Mouse (Mus musculus): Measurements from ENCODE around the gene Nodal. TPM values are rescaled to one million over a fixed set of nuclear protein-coding genes. Genes with fewer than 3 reads are reported as not detected.

Nodal gene
- 0.38 and 0.42 TPM in 2 replicates for polyA plus RNA-seq (2015; fragmentation: Nextera tagmentation; extraction: Ambion mirVana)

DNA sequence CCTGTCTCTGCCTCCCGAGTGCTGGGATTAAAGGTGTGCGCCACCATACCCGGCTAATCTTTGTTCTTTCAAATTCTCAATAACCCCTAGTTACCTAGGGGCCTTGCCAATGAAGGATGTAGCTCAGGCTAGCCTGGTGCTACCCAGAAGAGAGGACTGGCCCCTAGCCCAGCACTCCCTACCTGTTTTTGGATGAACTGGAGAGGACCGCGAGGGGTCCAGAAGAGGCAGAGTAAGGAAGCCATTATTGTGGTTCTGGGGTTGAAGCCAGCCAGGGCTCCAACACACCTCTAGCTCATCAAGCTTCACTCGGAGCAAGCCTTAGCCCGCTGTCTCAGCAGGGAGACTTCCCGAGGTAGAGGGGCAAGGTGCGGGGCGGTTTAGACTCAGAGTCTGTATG, at the start of gene Nodal:
Gene Nodal, plus strand, starts transcription at position 301 of the 400 bp plus-strand sequence.
- 24% methylated on average over 10 of the region's 10 CpGs for WGBS
- no peak for ATAC-seq (replicated peaks; ENCODE audit: low FRiP score)

GRCm38 (mm10) chr10:61369755-61370154, 48.0 kb upstream of the Nodal start:
- H3K4me2 ChIP-seq, result no peak overlapping the region
- H3K4me1 ChIP-seq, result peaks cover 76% of the 10 kb centered on the region
- peak overlapping the region; percentile 86 for H3K27ac ChIP-seq
- H3K27me3 ChIP-seq, result no peaks in the 10 kb centered on the region
- peaks cover 3% of the 10 kb centered on the region for H3K9me3 ChIP-seq (replicated peaks)
- 31% methylated on average over 5 of the region's 5 CpGs for WGBS
- 0 out of 2 replicates have a peak, but pooled peaks cover under 1% of the 10 kb centered on the region for H3K36me3 ChIP-seq
- ATAC-seq (replicated peaks; ENCODE audit: low FRiP score), result no peak
- H3K4me3 ChIP-seq (replicated peaks), result no peak overlapping the region
- H3K9ac ChIP-seq, result no peak overlapping the region

More for the DNA sequence above, at the start of gene Nodal:
- Histone ChIP-seq H3K27ac (no peak within 1 kb of the TSS), H3K27me3 (peaks cover 64% of the 10 kb centered on the region), H3K4me1 (peaks cover 20% of the 10 kb centered on the region), H3K36me3 (no peaks in the 10 kb centered on the region), H3K4me2 (peak within 1 kb of the TSS; percentile 83), H3K9me3 (replicated peaks) (no peaks in the 10 kb centered on the region), H3K4me3 (replicated peaks) (peak within 1 kb of the TSS; percentile 46), H3K9ac (peak within 1 kb of the TSS; percentile 32)

GRCm38 (mm10) chr10:61370273-61370979, 47.3 kb upstream of the Nodal start:
- H3K9ac ChIP-seq, result no peak overlapping the region
- no peaks in the 10 kb centered on the region for H3K27me3 ChIP-seq
- H3K9me3 ChIP-seq (replicated peaks), result peaks cover 3% of the 10 kb centered on the region
- peak overlapping the region; percentile 86 for H3K27ac ChIP-seq
- H3K4me3 ChIP-seq (replicated peaks), result 0 out of 2 replicates have a peak overlapping the region, but pooled peaks have one; percentile 1
- 11% methylated on average over 18 of the region's 18 CpGs for WGBS
- peak overlapping the region; percentile 17 for H3K4me2 ChIP-seq
- peaks cover 82% of the 10 kb centered on the region for H3K4me1 ChIP-seq
- H3K36me3 ChIP-seq, result no peaks in the 10 kb centered on the region
- peak; percentile 27 for ATAC-seq (replicated peaks; ENCODE audit: low FRiP score)

- Histone ChIP-seq H3K4me1 (peaks cover 91% of the 10 kb centered on the region), H3K9me3 (replicated peaks) (peaks cover 3% of the 10 kb centered on the region), H3K4me2 (no peak overlapping the region), H3K27ac (peak overlapping the region; percentile 86), H3K36me3 (no peaks in the 10 kb centered on the region), H3K9ac (no peak overlapping the region), H3K27me3 (no peaks in the 10 kb centered on the region), H3K4me3 (replicated peaks) (no peak overlapping the region)
- 65% methylated on average over 9 of the region's 9 CpGs for WGBS
- ATAC-seq (replicated peaks; ENCODE audit: low FRiP score), result no peak
These were observed 45.7 kb upstream of the Nodal start for GRCm38 (mm10) chr10:61371884-61372584.

DNA sequence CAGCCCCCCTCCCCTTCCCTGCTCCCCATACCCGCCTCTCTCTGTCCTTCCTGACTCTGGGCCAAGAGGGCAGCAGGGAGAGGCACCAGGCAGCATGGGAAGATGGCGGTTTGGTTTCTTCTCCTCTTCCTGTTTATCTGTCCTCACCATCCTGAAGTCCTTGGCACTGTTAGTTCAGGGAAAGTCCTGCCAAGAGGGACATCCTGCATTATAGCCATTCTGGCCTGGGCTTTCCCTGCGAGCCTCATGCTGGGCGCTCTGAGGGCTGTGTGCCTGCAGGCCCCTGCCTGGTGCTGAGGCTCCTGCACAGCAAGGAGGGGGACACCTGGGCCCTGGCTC, 45.2 kb upstream of the Nodal start:
- Histone ChIP-seq H3K9ac (no peak overlapping the region), H3K9me3 (replicated peaks) (peaks cover 3% of the 10 kb centered on the region), H3K4me1 (peaks cover 96% of the 10 kb centered on the region), H3K27ac (peak overlapping the region; percentile 76), H3K4me3 (replicated peaks) (no peak overlapping the region), H3K27me3 (no peaks in the 10 kb centered on the region), H3K4me2 (no peak overlapping the region), H3K36me3 (no peaks in the 10 kb centered on the region)
- WGBS, result 41% methylated on average over 4 of the region's 4 CpGs
- no peak for ATAC-seq (replicated peaks; ENCODE audit: low FRiP score)

GRCm38 (mm10) chr10:61374076-61374475, 43.7 kb upstream of the Nodal start:
- Histone ChIP-seq H3K9ac (no peak overlapping the region), H3K36me3 (no peaks in the 10 kb centered on the region), H3K4me3 (replicated peaks) (no peak overlapping the region), H3K9me3 (replicated peaks) (peaks cover 3% of the 10 kb centered on the region), H3K27me3 (no peaks in the 10 kb centered on the region), H3K4me2 (0 out of 2 replicates have a peak overlapping the region, but pooled peaks have one; percentile 21), H3K4me1 (peaks cover 99% of the 10 kb centered on the region), H3K27ac (peak overlapping the region; percentile 86)
- ATAC-seq (replicated peaks; ENCODE audit: low FRiP score), result no peak
- WGBS, result 19% methylated on average over 4 of the region's 4 CpGs

GRCm38 (mm10) chr10:61374771-61375481, 42.8 kb upstream of the Nodal start:
- Histone ChIP-seq H3K36me3 (no peaks in the 10 kb centered on the region), H3K4me2 (0 out of 2 replicates have a peak overlapping the region, but pooled peaks have one; percentile 21), H3K9ac (no peak overlapping the region), H3K4me3 (replicated peaks) (no peak overlapping the region), H3K27me3 (no peaks in the 10 kb centered on the region), H3K9me3 (replicated peaks) (peaks cover 3% of the 10 kb centered on the region), H3K27ac (peak overlapping the region; percentile 86), H3K4me1 (peaks cover 98% of the 10 kb centered on the region)
- 49% methylated on average over 6 of the region's 6 CpGs for WGBS
- peak; percentile 59 for ATAC-seq (replicated peaks; ENCODE audit: low FRiP score)

DNA sequence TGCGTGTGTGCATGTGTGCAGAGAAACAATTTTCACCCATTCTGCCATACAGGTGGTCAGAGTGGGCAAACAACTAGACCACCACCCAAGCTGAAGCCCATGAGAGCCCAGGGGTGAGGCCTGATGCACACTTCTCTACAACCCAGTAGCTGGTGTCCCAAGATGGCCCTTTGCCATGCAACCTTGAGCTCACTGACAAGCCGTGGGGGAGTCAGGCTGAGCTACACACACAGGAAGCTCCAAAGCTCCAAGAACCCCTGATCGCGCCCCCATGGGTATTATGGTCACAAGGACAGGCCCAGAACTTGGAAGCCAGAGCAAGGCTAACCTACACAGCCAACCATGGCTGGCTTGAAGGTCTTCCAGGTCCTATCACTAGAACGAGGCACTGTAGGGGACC, 39.7 kb upstream of the Nodal start:
- Histone ChIP-seq H3K4me1 (peaks cover 97% of the 10 kb centered on the region), H3K36me3 (no peaks in the 10 kb centered on the region), H3K4me2 (no peak overlapping the region), H3K27ac (peak overlapping the region; percentile 59; the same call in 1 of the 2 replicates), H3K9ac (no peak overlapping the region), H3K9me3 (replicated peaks) (peaks cover 3% of the 10 kb centered on the region), H3K4me3 (replicated peaks) (no peak overlapping the region), H3K27me3 (no peaks in the 10 kb centered on the region)
- 92% methylated on average over 5 of the region's 5 CpGs for WGBS
- ATAC-seq (replicated peaks; ENCODE audit: low FRiP score), result no peak

GRCm38 (mm10) chr10:61378698-61379097, 39.1 kb upstream of the Nodal start:
- 78% methylated on average over 5 of the region's 5 CpGs for WGBS
- H3K4me2 ChIP-seq, result no peak overlapping the region
- H3K4me1 ChIP-seq, result peaks cover 94% of the 10 kb centered on the region

DNA sequence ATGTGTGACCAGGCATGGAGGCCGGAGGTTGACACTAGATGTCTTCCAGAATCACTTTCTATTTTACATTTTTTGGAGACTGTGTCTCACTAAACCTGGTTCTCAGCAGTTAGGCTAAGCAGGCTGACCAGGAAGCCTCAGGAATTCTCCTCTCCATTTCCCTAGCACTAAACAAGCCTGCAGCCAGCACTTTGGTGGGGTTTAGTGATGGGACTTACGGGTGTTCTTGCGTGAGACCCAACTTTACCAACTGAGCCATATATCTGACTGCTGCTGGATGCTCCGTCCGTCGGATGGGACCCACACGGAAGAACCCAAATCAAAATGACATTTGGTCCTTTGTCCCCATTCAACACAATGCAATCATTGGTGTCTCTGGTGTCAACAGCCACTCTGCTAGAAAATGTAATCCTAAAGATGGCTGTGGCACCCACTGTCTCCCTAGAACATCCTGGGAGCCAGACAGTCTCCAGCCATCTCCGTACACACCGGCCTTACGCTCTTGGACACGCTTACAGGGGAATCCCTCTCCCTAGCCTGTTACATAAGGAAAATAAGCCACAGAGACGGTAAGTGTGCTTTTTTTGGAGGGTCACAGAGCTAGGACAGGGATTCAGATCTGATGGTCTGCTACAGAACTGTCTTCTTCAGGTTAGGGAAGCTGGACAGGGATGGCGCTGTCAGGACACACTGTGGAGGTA, 38.3 kb upstream of the Nodal start:
- WGBS, result 92% methylated on average over 13 of the region's 13 CpGs
- Histone ChIP-seq H3K9ac (no peak overlapping the region), H3K4me2 (peak overlapping the region; percentile 98), H3K36me3 (no peaks in the 10 kb centered on the region), H3K27ac (0 out of 2 replicates have a peak overlapping the region, but pooled peaks have one; percentile 19), H3K4me1 (peaks cover 93% of the 10 kb centered on the region), H3K4me3 (replicated peaks) (no peak overlapping the region), H3K27me3 (no peaks in the 10 kb centered on the region), H3K9me3 (replicated peaks) (no peaks in the 10 kb centered on the region)
- ATAC-seq (replicated peaks; ENCODE audit: low FRiP score), result no peak

More at GRCm38 (mm10) chr10:61378698-61379097, 39.1 kb upstream of the Nodal start:
- H3K9me3 ChIP-seq (replicated peaks), result peaks cover 3% of the 10 kb centered on the region
- no peak for ATAC-seq (replicated peaks; ENCODE audit: low FRiP score)
- no peaks in the 10 kb centered on the region for H3K36me3 ChIP-seq
- H3K27me3 ChIP-seq, result no peaks in the 10 kb centered on the region
- no peak overlapping the region for H3K4me3 ChIP-seq (replicated peaks)
- H3K9ac ChIP-seq, result no peak overlapping the region
- H3K27ac ChIP-seq, result 0 out of 2 replicates have a peak overlapping the region, but pooled peaks have one; percentile 5

DNA sequence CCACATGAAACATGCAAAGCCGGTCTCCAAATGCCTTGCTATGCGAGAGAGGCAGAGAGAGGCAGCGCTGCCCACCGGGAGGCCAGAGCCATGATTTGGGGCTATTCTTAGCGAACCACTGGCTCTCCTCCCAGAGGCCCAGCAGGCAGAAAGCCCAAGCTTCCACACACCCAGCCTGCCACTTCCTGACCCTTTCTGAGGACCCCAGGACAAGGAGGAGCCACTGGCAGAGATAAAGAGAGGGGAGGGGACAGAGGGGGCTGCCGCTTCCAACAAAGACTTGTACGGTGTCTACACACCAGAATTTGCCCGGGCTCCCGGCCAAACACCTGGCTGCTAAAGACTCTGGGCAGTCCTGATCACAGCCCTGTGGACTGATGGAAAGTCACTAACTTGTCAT, 37.6 kb upstream of the Nodal start:
- Histone ChIP-seq H3K9me3 (replicated peaks) (no peaks in the 10 kb centered on the region), H3K4me2 (peak overlapping the region; percentile 98), H3K36me3 (no peaks in the 10 kb centered on the region), H3K27me3 (no peaks in the 10 kb centered on the region), H3K9ac (no peak overlapping the region), H3K4me1 (peaks cover 86% of the 10 kb centered on the region), H3K4me3 (replicated peaks) (peak overlapping the region; percentile 65), H3K27ac (peak overlapping the region; percentile 60)
- WGBS, result 14% methylated on average over 9 of the region's 9 CpGs
- ATAC-seq (replicated peaks; ENCODE audit: low FRiP score), result no peak

Data from kidney, embryonic 15.5 days (tissue).